Mouse (Mus musculus) midbrain, embryonic 14.5 days (tissue): ENCODE data around the gene Bdkrb2. TPM values are rescaled to one million over a fixed set of nuclear protein-coding genes. Genes with fewer than 3 reads are reported as not detected.

Experiments used
- ATAC-seq: fragments of 200-750 bp; cut with Nextera tagmentation; 2 replicates; pipeline ENCODE4 v1.8.0; 2017; ENCODE audit warnings: moderate number of reproducible peaks, moderate library complexity; ENCODE audit not compliant: low FRiP score, low TSS enrichment
- DNase-seq: peaks from one replicate; pipeline ENCODE4 v3.0.0-alpha.2; 2015
- H3K27ac ChIP-seq: fragments of 300-500 bp; sonication (generic); replicated peaks from 2 replicates; pipeline ENCODE4 v1.5.1; 2014; ENCODE audit warnings: mild to moderate bottlenecking, low read depth, low read length, moderate library complexity
- H3K27me3 ChIP-seq: fragments of 300-500 bp; sonication (generic); 2 replicates; pipeline ENCODE4 v1.6.1; 2014; ENCODE audit warnings: low read length, control low read depth, mixed read lengths; ENCODE audit not compliant: control insufficient read depth, insufficient read depth
- H3K36me3 ChIP-seq: fragments of 300-500 bp; sonication (generic); 2 replicates; pipeline ENCODE4 v1.6.1; 2014; ENCODE audit warnings: low read length, control low read depth; ENCODE audit not compliant: control insufficient read depth, insufficient read depth
- H3K4me1 ChIP-seq: fragments of 300-500 bp; sonication (generic); 2 replicates; pipeline ENCODE4 v1.6.1; 2014; ENCODE audit warnings: mild to moderate bottlenecking, antibody characterized with exemption, low read length, control low read depth; ENCODE audit not compliant: control insufficient read depth, insufficient read depth
- H3K4me2 ChIP-seq: fragments of 300-500 bp; sonication (generic); 2 replicates; pipeline ENCODE4 v1.6.1; 2014; ENCODE audit warnings: mild to moderate bottlenecking, low read length, moderate library complexity
- H3K4me3 ChIP-seq: fragments of 300-500 bp; sonication (generic); replicated peaks from 2 replicates; pipeline ENCODE4 v1.5.1; 2014; ENCODE audit warnings: low read depth, low read length
- H3K9ac ChIP-seq: fragments of 300-500 bp; sonication (generic); replicated peaks from 2 replicates; pipeline ENCODE4 v1.6.1; 2014; ENCODE audit warnings: mild to moderate bottlenecking, low read length, moderate library complexity
- H3K9me3 ChIP-seq: fragments of 300-500 bp; sonication (generic); 2 replicates; pipeline ENCODE4 v1.6.1; 2016; ENCODE audit warnings: low read length, control low read depth, mixed read lengths; ENCODE audit not compliant: control insufficient read depth
- WGBS: fragments of 180-500 bp; shearing (Covaris S2); extraction: QIAGEN DNeasy Blood & Tissue Kit; methylation state at CpG from one replicate; pipeline ENCODE4 v1.1.7; 2014; 5-methylcytosine and 5-hydroxymethylcytosine counted together
- polyA plus RNA-seq: library from polyadenylated mRNA; unstranded; fragments of >200 nt; fragmentation: Nextera tagmentation; extraction: Ambion mirVana; gene quantifications from 2 replicates; pipeline ENCODE4 v1.2.1, GENCODE M21; 2014

Gene Bdkrb2
- polyA plus RNA-seq, 1 experiment from 2014 or later = 0.36 TPM

DNA sequence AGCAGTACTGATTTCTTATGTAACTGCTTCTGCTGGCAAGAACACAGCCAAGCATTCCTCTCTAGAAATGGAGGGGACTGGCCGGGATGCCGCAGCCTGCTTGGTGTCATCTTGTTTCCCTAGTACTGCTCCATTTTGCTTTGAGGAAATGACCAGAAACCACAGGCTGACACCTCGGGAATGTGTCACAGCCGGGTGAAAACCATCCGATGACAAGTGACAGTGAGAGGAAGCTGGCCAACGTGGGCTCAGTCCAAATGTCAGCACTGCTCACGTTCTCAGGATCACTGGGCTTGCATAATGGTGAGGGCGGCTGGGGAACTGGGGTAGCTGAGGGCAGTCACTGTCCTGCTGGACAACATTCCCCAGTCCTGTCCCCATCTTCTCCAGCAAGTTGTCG, 33.5 kb upstream of the Bdkrb2 start:
- no peak overlapping the region for H3K4me3 ChIP-seq
- H3K4me2 ChIP-seq = no peak overlapping the region
- no peaks in the 10 kb centered on the region for H3K36me3 ChIP-seq
- no peak overlapping the region for H3K27ac ChIP-seq
- no peak overlapping the region for H3K9ac ChIP-seq
- no peaks in the 10 kb centered on the region for H3K27me3 ChIP-seq
- ATAC-seq (no peak), DNase-seq (no peak)
- 75% methylated on average over 9 of the region's 9 CpGs for whole genome bisulfite sequencing
- no peaks in the 10 kb centered on the region for H3K9me3 ChIP-seq
- peaks cover 6% of the 10 kb centered on the region; the same call in 1 of the 2 replicates for H3K4me1 ChIP-seq

DNA sequence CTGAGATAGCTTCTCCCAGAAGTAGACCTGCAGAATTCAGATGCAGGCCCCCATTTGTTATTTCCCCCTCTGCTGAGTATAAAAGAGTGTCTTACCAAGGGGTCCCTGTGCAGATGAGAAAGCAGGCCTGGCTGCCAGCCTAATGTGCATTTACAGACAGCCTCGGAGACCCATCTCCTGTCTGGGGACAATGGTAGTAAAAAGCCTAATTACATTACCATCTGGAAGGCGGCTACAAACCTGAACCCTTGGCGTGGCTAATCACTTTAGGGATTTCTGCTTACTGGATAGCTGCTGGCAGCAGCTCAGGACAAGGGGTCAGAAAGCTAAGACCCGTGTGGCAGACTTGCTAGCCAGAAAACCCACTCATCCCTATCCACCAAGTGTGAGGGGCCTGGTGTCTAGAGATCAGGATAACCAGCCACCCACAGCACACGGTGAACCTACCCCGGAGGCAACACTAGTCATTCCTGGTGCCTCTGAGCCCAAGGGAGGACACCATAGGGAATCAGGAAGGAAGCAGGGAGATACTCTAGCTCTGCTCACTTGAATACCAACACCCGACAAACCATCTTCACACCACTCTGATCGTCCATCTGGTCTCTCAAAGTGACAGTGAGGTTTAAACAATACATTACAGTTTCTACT, 31.2 kb upstream of the Bdkrb2 start:
- no peaks in the 10 kb centered on the region for H3K27me3 ChIP-seq
- WGBS = 17% methylated on average over 8 of the region's 8 CpGs
- no peak overlapping the region for H3K4me3 ChIP-seq
- H3K9me3 ChIP-seq = no peaks in the 10 kb centered on the region
- no peak for ATAC-seq
- H3K36me3 ChIP-seq = no peaks in the 10 kb centered on the region
- 0 out of 2 replicates have a peak overlapping the region, but pooled peaks have one; percentile 41 for H3K27ac ChIP-seq
- DNase-seq = peak; percentile 48
- no peak overlapping the region for H3K4me2 ChIP-seq
- peaks cover 6% of the 10 kb centered on the region; the same call in 1 of the 2 replicates for H3K4me1 ChIP-seq
- H3K9ac ChIP-seq = no peak overlapping the region

DNA sequence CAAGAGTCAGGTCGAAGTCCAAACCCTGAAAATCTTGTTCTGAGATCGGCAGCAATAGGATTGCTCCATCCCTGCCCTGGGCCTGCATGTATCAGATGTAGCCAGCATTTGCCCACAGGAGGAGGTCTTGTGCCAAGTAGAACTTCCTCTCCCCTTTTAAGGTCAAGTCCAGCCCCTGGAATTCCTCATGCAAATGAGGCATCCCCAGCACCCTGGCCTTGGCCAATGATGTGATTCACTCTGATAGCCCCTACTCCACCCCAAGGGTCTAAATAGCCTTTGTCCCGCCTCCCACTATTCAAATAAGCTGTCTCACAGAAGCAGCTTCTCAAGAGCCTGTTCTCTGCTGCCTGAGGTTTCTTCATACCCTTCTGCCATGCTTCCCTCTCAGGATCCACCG, 28.2 kb upstream of the Bdkrb2 start:
- Histone ChIP-seq H3K27me3 (no peaks in the 10 kb centered on the region), H3K4me1 (peaks cover 6% of the 10 kb centered on the region; the same call in 1 of the 2 replicates), H3K4me2 (no peak overlapping the region), H3K36me3 (no peaks in the 10 kb centered on the region), H3K9me3 (no peaks in the 10 kb centered on the region), H3K9ac (no peak overlapping the region), H3K4me3 (no peak overlapping the region), H3K27ac (no peak overlapping the region)
- ATAC-seq (no peak), DNase-seq (no peak)
- 86% methylated on average over 4 of the region's 4 CpGs for WGBS

DNA sequence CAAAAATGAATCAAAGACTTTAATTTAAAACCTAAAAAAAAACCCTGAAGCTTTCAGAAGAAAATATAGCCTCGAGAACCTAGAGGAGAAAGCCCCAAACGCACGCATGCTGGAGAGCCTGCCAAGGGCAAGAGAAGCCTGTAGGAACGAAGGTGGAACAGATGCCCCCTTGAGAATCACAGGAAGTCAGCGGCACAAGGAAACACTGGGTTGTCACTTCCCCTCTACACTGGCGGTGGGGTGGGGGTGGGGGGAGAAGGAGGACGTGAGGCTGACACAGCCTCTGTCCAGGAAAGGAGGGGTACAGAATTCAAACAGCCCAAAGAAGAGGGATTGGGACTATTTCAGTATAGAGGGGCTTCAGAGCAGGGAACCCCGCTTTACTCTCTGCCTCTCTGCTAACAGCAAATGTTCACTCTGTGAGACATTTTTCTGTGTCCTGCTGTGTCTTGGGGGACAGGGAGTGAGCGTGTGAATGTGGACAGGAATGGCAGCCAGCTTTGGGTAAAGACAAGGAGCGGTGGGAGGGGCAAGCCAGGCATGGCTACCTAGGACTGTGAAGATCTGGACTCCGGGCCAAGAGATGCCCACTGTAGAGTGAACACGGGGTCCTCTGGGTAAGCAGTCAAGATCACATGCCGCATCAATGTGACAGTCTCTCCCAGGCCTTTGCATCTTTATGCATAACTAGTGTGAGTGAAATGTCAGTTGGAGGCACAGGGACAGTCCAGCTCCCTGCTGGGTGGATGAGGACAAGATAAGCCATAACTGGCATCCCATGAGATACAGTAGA, 26.9 kb upstream of the Bdkrb2 start:
- H3K9me3 ChIP-seq = no peaks in the 10 kb centered on the region
- no peak overlapping the region for H3K27ac ChIP-seq
- WGBS = 74% methylated on average over 13 of the region's 13 CpGs
- peaks cover 6% of the 10 kb centered on the region; the same call in 1 of the 2 replicates for H3K4me1 ChIP-seq
- no peaks in the 10 kb centered on the region for H3K27me3 ChIP-seq
- no peaks in the 10 kb centered on the region for H3K36me3 ChIP-seq
- ATAC-seq = no peak
- no peak overlapping the region for H3K4me3 ChIP-seq
- no peak overlapping the region for H3K4me2 ChIP-seq
- no peak for DNase-seq
- no peak overlapping the region; the same call in 1 of the 2 replicates for H3K9ac ChIP-seq

DNA sequence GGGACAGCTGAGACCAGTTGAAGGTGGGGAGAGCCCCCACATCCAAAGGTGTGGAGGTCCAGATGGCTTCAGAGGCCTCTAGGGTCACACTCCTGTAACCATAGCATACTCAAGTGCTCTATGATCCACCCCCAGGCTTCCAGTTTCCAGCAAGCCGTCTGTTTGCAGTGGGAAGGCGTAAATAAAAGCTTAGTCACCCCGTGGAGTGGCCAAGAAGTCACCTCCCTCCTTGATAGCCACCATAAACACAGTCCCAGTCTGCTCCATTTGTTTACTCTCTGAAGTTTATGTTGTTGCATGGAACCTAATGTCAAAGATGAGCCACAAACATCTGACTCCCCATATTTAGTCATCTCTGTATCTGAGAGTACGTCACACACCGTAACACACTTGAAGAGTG, 25.9 kb upstream of the Bdkrb2 start:
- no peak for ATAC-seq
- Histone ChIP-seq H3K27ac (no peak overlapping the region), H3K9me3 (no peaks in the 10 kb centered on the region), H3K4me1 (no peaks in the 10 kb centered on the region), H3K27me3 (no peaks in the 10 kb centered on the region), H3K4me2 (no peak overlapping the region), H3K36me3 (no peaks in the 10 kb centered on the region), H3K9ac (no peak overlapping the region), H3K4me3 (no peak overlapping the region)
- WGBS = 79% methylated on average over 5 of the region's 5 CpGs
- DNase-seq = no peak

DNA sequence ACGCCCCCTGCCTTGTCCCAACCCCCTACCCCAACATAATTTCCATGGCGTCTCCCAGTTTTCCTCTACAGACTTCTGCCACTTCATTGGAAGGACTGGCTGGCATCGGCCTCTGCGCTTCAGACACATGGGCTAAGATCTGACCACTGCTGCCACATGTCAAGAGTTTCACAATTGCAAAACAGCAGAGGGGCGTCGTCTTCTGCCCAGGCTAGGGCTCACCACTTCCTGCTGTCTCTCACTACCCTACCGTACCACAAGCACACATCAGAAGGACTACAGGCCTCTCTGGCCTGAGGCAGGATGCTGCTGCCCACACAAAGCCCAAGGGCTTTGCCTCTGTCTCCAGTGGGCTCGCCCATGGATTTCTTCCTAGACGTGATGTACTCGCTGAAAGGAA, 23.4 kb upstream of the Bdkrb2 start:
- no peak overlapping the region for H3K27ac ChIP-seq
- ATAC-seq = no peak
- 96% methylated on average over 10 of the region's 10 CpGs for WGBS
- no peaks in the 10 kb centered on the region for H3K4me1 ChIP-seq
- H3K9me3 ChIP-seq = no peaks in the 10 kb centered on the region
- DNase-seq = no peak
- H3K27me3 ChIP-seq = no peaks in the 10 kb centered on the region
- H3K4me2 ChIP-seq = no peak overlapping the region
- H3K36me3 ChIP-seq = no peaks in the 10 kb centered on the region
- no peak overlapping the region for H3K4me3 ChIP-seq
- no peak overlapping the region for H3K9ac ChIP-seq

DNA sequence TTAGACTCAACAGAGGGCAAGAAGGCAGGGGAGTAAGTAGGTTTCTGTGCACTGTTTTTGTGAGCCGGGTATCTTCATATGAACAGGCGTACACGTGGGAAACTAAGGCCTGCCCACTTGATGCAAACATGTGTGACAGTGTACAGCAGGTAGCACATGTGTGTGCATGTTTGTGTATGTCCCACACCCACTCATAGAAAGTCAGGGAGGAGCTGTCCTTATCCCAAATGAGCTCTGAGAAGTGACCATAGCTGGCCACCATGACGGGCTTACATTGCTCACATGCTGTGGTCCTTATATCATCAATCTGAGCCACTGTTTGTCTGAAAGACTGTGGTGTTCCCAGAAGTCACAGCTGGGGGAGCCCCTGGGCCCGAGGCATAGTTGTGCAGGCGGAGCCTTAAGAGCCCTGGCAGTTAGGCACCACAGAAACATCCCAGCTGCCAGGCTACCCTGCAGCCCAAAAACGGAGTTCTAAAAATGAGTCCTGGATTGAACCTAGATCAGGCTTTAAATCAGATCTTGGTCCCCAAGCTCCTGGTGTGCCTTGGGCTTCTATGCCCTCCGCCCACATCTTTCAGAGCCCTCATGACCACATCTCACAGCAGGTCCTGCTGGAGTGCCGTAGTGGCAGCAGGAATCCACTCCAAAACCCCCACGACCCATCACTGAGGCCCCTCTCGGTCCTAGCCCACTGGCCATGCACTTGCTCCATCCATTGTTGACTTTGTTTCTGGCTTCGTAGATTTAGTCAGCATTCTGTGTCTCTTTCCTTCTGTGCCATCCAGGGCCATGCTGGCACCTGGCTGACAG, 21.2 kb upstream of the Bdkrb2 start:
- WGBS = 82% methylated on average over 12 of the region's 12 CpGs

DNA sequence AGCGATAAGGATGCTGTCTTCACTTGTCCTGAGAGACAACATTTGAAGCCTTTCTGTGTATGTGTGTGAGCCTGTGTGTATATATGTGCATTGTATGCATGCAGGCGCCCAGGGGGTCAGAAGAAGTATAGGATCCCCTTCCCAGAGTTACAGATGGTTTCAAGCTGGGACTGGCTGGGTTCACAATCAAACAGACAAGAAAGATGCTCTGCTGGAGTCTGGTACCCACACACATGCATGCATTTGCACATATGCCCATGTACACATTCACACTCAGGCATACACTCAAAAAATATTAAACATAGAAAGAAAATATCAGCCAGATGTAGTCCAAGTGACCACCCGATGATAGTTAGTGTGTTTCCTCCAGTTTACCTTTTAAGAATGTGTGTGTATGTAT, 20.5 kb upstream of the Bdkrb2 start:
- Histone ChIP-seq H3K27ac (no peak overlapping the region), H3K4me3 (no peak overlapping the region), H3K4me1 (no peaks in the 10 kb centered on the region), H3K9ac (no peak overlapping the region), H3K9me3 (no peaks in the 10 kb centered on the region), H3K27me3 (no peaks in the 10 kb centered on the region), H3K4me2 (no peak overlapping the region), H3K36me3 (no peaks in the 10 kb centered on the region)
- 85% methylated on average over 3 of the region's 3 CpGs for WGBS
- ATAC-seq (no peak), DNase-seq (no peak)

More for the DNA sequence above, 21.2 kb upstream of the Bdkrb2 start:
- no peak overlapping the region for H3K9ac ChIP-seq
- DNase-seq = no peak
- H3K9me3 ChIP-seq = no peaks in the 10 kb centered on the region
- H3K4me2 ChIP-seq = no peak overlapping the region
- H3K4me1 ChIP-seq = no peaks in the 10 kb centered on the region
- no peaks in the 10 kb centered on the region for H3K36me3 ChIP-seq
- no peaks in the 10 kb centered on the region for H3K27me3 ChIP-seq
- no peak overlapping the region for H3K4me3 ChIP-seq
- no peak overlapping the region for H3K27ac ChIP-seq
- ATAC-seq = no peak
